Mouse (Mus musculus): ENCODE data around the gene Zmynd15. TPM values are rescaled to one million over a fixed set of nuclear protein-coding genes. Genes with fewer than 3 reads are reported as not detected.

Gene Zmynd15
- polyA plus RNA-seq (2021; fragmentation: Nextera tagmentation): 0.15 TPM in 1 of 2 replicates, not detected in the other
- long read RNA-seq, experiment 1: 0 reads
- long read RNA-seq, experiment 2: 0 reads

GRCm38 (mm10) chr11:70458688-70459600 lies at the start of gene Zmynd15:
Zmynd15 (plus strand) TSS chr11:70459433.

GRCm38 (mm10) chr11:70409594-70410296 lies 49.5 kb upstream of the Zmynd15 start, which contains the start of gene Pelp1:
Pelp1 (minus strand) TSS chr11:70410031.

GRCm38 (mm10) chr11:70432048-70432894 lies 27.0 kb upstream of the Zmynd15 start, which contains the start of gene Arrb2:
Arrb2 (plus strand) TSS chr11:70432635.

GRCm38 (mm10) chr11:70451797-70452498 lies 7.3 kb upstream of the Zmynd15 start, which contains the start of gene Med11:
Med11 (plus strand) TSS chr11:70451919.

GRCm38 (mm10) chr11:70459601-70460101 lies 418 bp downstream of the Zmynd15 start, which contains the start of gene Cxcl16:
Cxcl16 (minus strand) TSS chr11:70459984.

GRCm38 (mm10) chr11:70504970-70505369 lies 45.7 kb downstream of the Zmynd15 start, which contains the start of gene Tm4sf5:
Tm4sf5 (plus strand) TSS chr11:70505244.

GRCm38 (mm10) chr11:70514288-70514687 lies 55.1 kb downstream of the Zmynd15 start, which contains the start of gene Vmo1:
Vmo1 (minus strand) TSS chr11:70514616.

Other genes with a start within 250 kb of the Zmynd15 start
- gene Slc16a11, start 246.7 kb upstream of the Zmynd15 start, polyA plus RNA-seq (2021; fragmentation: Nextera tagmentation): 5.1 and 9.8 TPM in 2 replicates
- gene Slc16a13, start 238.4 kb upstream of the Zmynd15 start, polyA plus RNA-seq (2021; fragmentation: Nextera tagmentation): 1.9 and 2.8 TPM in 2 replicates
- gene Bcl6b, start 229.6 kb upstream of the Zmynd15 start, polyA plus RNA-seq (2021; fragmentation: Nextera tagmentation): 0.37 and 0.53 TPM in 2 replicates
- 64.6 and 93.6 TPM in 2 replicates for gene 0610010K14Rik, start 221.5 kb upstream of the Zmynd15 start, polyA plus RNA-seq (2021; fragmentation: Nextera tagmentation)
- 13.1 and 15.1 TPM in 2 replicates for gene Gm21988, start 219.6 kb upstream of the Zmynd15 start, polyA plus RNA-seq (2021; fragmentation: Nextera tagmentation)
- 793 and 899 TPM in 2 replicates for gene Rnasek, start 219.6 kb upstream of the Zmynd15 start, polyA plus RNA-seq (2021; fragmentation: Nextera tagmentation)
- 0.22 and 0.38 TPM in 2 replicates for gene Alox12, start 204.1 kb upstream of the Zmynd15 start, polyA plus RNA-seq (2021; fragmentation: Nextera tagmentation)
- 0.14 and 0.26 TPM in 2 replicates for gene Alox12e, start 136.8 kb upstream of the Zmynd15 start, polyA plus RNA-seq (2021; fragmentation: Nextera tagmentation)
- gene Alox15, start 107.4 kb upstream of the Zmynd15 start, polyA plus RNA-seq (2021; fragmentation: Nextera tagmentation): not detected in 2 replicates
- 4.6 and 12.1 TPM in 2 replicates for gene Pelp1, start 49.4 kb upstream of the Zmynd15 start, polyA plus RNA-seq (2021; fragmentation: Nextera tagmentation)
- 4.4 and 10.5 TPM in 2 replicates for gene Arrb2, start 26.8 kb upstream of the Zmynd15 start, polyA plus RNA-seq (2021; fragmentation: Nextera tagmentation)
- gene Med11, start 7.5 kb upstream of the Zmynd15 start, polyA plus RNA-seq (2021; fragmentation: Nextera tagmentation): 17.4 and 19.0 TPM in 2 replicates
- gene Cxcl16, start 551 bp downstream of the Zmynd15 start, polyA plus RNA-seq (2021; fragmentation: Nextera tagmentation): 2.2 and 3.3 TPM in 2 replicates
- gene Tm4sf5, start 45.8 kb downstream of the Zmynd15 start, polyA plus RNA-seq (2021; fragmentation: Nextera tagmentation): 0.38 and 0.93 TPM in 2 replicates
- gene Vmo1, start 55.2 kb downstream of the Zmynd15 start, polyA plus RNA-seq (2021; fragmentation: Nextera tagmentation): 0.33 and 0.36 TPM in 2 replicates
- gene Gltpd2, start 59.8 kb downstream of the Zmynd15 start, polyA plus RNA-seq (2021; fragmentation: Nextera tagmentation): 0.38 TPM in 1 of 2 replicates, not detected in the other
- gene Psmb6, start 65.9 kb downstream of the Zmynd15 start, polyA plus RNA-seq (2021; fragmentation: Nextera tagmentation): 559 and 574 TPM in 2 replicates
- gene Gm40193, start 73.5 kb downstream of the Zmynd15 start, polyA plus RNA-seq (2021; fragmentation: Nextera tagmentation): not detected in 2 replicates
- 5.1 and 8.5 TPM in 2 replicates for gene Pld2, start 80.6 kb downstream of the Zmynd15 start, polyA plus RNA-seq (2021; fragmentation: Nextera tagmentation)
- 16.0 and 79.5 TPM in 2 replicates for gene Mink1, start 103.4 kb downstream of the Zmynd15 start, polyA plus RNA-seq (2021; fragmentation: Nextera tagmentation)
- gene 4930544D05Rik, start 156.4 kb downstream of the Zmynd15 start, polyA plus RNA-seq (2021; fragmentation: Nextera tagmentation): not detected in 2 replicates
- 0.31 TPM in 1 of 2 replicates, not detected in the other for gene Chrne, start 159.8 kb downstream of the Zmynd15 start, polyA plus RNA-seq (2021; fragmentation: Nextera tagmentation)
- 0.10 TPM in 2 replicates for gene Gp1ba, start 179.7 kb downstream of the Zmynd15 start, polyA plus RNA-seq (2021; fragmentation: Nextera tagmentation)
- gene Rnf167, start 187.8 kb downstream of the Zmynd15 start, polyA plus RNA-seq (2021; fragmentation: Nextera tagmentation): 81.8 and 93.4 TPM in 2 replicates
- 175 and 205 TPM in 2 replicates for gene Slc25a11, start 188.0 kb downstream of the Zmynd15 start, polyA plus RNA-seq (2021; fragmentation: Nextera tagmentation)
- 296 and 431 TPM in 2 replicates for gene Pfn1, start 195.2 kb downstream of the Zmynd15 start, polyA plus RNA-seq (2021; fragmentation: Nextera tagmentation)
- gene Eno3, start 197.8 kb downstream of the Zmynd15 start, polyA plus RNA-seq (2021; fragmentation: Nextera tagmentation): 4.1 and 5.0 TPM in 2 replicates
- 75.7 and 84.4 TPM in 2 replicates for gene Spag7, start 210.0 kb downstream of the Zmynd15 start, polyA plus RNA-seq (2021; fragmentation: Nextera tagmentation)
- 53.9 and 107 TPM in 2 replicates for gene Camta2, start 228.7 kb downstream of the Zmynd15 start, polyA plus RNA-seq (2021; fragmentation: Nextera tagmentation)
- 3.7 and 3.8 TPM in 2 replicates for gene Inca1, start 240.7 kb downstream of the Zmynd15 start, polyA plus RNA-seq (2021; fragmentation: Nextera tagmentation)
- 0.82 and 4.5 TPM in 2 replicates for gene Kif1c, start 241.1 kb downstream of the Zmynd15 start, polyA plus RNA-seq (2021; fragmentation: Nextera tagmentation)